Mouse (Mus musculus): ENCODE measurements around the gene Ggta1.

DNA sequence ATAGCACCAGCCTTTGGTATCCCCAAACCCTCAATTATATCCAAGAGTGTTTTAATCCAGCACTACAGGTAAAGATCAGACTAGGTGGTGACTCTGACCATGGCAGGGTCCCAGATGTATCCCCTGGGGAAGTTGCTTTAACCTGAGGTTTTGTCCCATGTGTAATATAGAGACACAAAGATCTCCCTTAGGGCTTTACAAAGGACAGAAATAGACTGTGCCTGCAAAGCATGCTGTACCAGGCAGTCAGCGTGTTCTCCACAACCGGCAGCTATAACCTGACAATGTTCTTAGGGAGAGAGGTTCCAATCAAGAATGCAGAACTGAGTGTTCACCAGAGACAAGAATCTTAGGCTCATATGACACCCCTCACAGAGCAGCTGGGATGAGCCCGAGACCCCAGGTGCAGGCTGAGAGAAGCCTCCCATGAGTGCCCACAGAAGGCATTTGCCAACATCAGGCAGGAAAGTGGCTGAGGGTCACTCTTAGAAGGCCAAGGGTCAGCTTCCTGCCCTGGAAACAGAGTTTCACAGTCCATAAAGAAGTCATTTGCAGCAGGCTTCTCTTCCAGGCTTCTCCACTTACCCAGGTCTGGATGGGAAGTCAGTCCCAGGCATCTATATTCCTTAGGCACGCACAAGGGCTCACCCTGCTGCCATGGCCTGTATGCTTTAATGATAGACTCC lies 34.3 kb downstream of the Ggta1 start:
- no peak for TF ChIP-seq POLR2A (IDR thresholded peaks at IDR 0.05; ENCODE audit: extremely low read depth, insufficient read depth, low read length)
- no peak for TF ChIP-seq CTCF (IDR thresholded peaks at IDR 0.05; ENCODE audit: low read depth, low read length)
